14 mouse cellular contexts compared by ENCODE assay signal in genomic region chr8:95808631-95809030, GRCm38 (mm10). TPM values are rescaled to one million over a fixed set of nuclear protein-coding genes. Genes with fewer than 3 reads are reported as not detected.
DNase-seq lines count a peak whose midpoint lies in the region; ATAC-seq and TF ChIP-seq lines count a peak whose summit lies in the region.
"Had no signal": no experiment of that assay in that cellular context is flagged by ENCODE, and none has a peak within 500 bp of the region (broad histone marks: within the 10 kb centered on the region; RNA-seq: fewer than 3 reads in every experiment).

No protein-coding gene starts in this region.

- TF ChIP-seq CTCF in testis, adult 2 months (IDR thresholded peaks at IDR 0.05; ENCODE audit: control insufficient read depth, insufficient read depth, insufficient replicate concordance, low read depth, low read length): no peak

- no peak for ATAC-seq in erythroblast, adult 5-6 weeks (replicated peaks; ENCODE audit: low FRiP score, poor library complexity, severe bottlenecking)

- no peaks in the 10 kb centered on the region for H3K9me3 ChIP-seq in erythroblast, embryonic 14.5 days (ENCODE audit: control insufficient read depth, low read length)
- H3K9me3 ChIP-seq: embryonic facial prominence, embryonic 10.5 days; hindbrain, embryonic 10.5 days; limb, embryonic 12.5 days; megakaryocyte, embryonic 14.5 days; midbrain, embryonic 15.5 days; neural tube, embryonic 13.5 days had no signal

- H3K27me3 ChIP-seq in erythroblast, embryonic 14.5 days (ENCODE audit: control insufficient read depth): no peaks in the 10 kb centered on the region
- H3K27me3 ChIP-seq in testis, adult 2 months (ENCODE audit: control insufficient read depth, insufficient read depth, low read length): no peaks in the 10 kb centered on the region
- H3K27me3 ChIP-seq: limb, embryonic 12.5 days; megakaryocyte, embryonic 14.5 days; midbrain, embryonic 15.5 days; neural tube, embryonic 13.5 days had no signal

- no peak for TF ChIP-seq POLR2A in testis, adult 2 months (IDR thresholded peaks at IDR 0.05; ENCODE audit: control insufficient read depth, low read depth, low read length)

- H3K27ac ChIP-seq in testis, adult 2 months (ENCODE audit: control insufficient read depth, insufficient read depth, low read depth, low read length): no peak overlapping the region

- H3K4me1 ChIP-seq in erythroblast, embryonic 14.5 days (ENCODE audit: control insufficient read depth): peaks cover 33% of the 10 kb centered on the region
- peaks cover 8% of the 10 kb centered on the region; the same call in 1 of the 2 replicates for H3K4me1 ChIP-seq in testis, adult 2 months (ENCODE audit: control insufficient read depth, insufficient read depth, low read length)

- peak; percentile 14 for DNase-seq in layer of hippocampus, adult 9-11 months
- DNase-seq in layer of hippocampus, postnatal 25 days (ENCODE audit: extremely low spot score in 1 of 2, low spot score in 1 of 2): no peak
- DNase-seq in testis, postnatal 10 days (ENCODE audit: low spot score): no peak
- no peak for DNase-seq in right cerebral cortex, adult 2 months (ENCODE audit: low spot score in 2 of 2)
- no peak for DNase-seq in gastrocnemius, postnatal 25 days

- peaks cover 20% of the 10 kb centered on the region for H3K36me3 ChIP-seq in erythroblast, embryonic 14.5 days (ENCODE audit: control insufficient read depth)
- H3K36me3 ChIP-seq in testis, adult 2 months (ENCODE audit: control insufficient read depth, insufficient read depth, low read length): no peaks in the 10 kb centered on the region; the same call in 1 of the 2 replicates
- H3K36me3 ChIP-seq: midbrain, embryonic 15.5 days; neural tube, embryonic 13.5 days had no signal

- peak overlapping the region; percentile 98 for H3K4me3 ChIP-seq in erythroblast, embryonic 14.5 days (replicated peaks)
- peak overlapping the region; percentile 52 for H3K4me3 ChIP-seq in testis, adult 2 months (ENCODE audit: control insufficient read depth, low read depth, low read length)

RNA-seq across cellular contexts. Expression of gene Cnot1, which starts 1.4 kb away (rescaled TPM):
- polyA plus RNA-seq in erythroblast, embryonic 14.5 days (2012): 0.74 and 1.2 TPM in 2 replicates
- 99.7 and 102 TPM in 2 replicates for total RNA-seq in erythroblast, adult 5-6 weeks (2015; ENCODE audit: low replicate concordance)
- 68.9 and 87.2 TPM in 2 replicates for total RNA-seq in erythroblast, adult 5-6 weeks (2017; ENCODE audit: low replicate concordance)
- 100 to 1,000 TPM; 121 to 133 TPM for total RNA-seq in layer of hippocampus, postnatal 25 days (2021)
- polyA plus RNA-seq in testis, adult 2 months (2012; rRNA removed): 205 and 236 TPM in 2 replicates
- 10 to 100 TPM; 61.6 to 63.3 TPM for total RNA-seq in gastrocnemius, postnatal 25 days (2021)

RNA-seq across cellular contexts. Expression of gene Sap18b, which starts 16.5 kb away (rescaled TPM):
- polyA plus RNA-seq in erythroblast, embryonic 14.5 days (2012): 11.8 and 12.3 TPM in 2 replicates
- total RNA-seq in erythroblast, adult 5-6 weeks (2015; ENCODE audit: low replicate concordance): 33.6 and 37.1 TPM in 2 replicates
- 40.6 and 56.8 TPM in 2 replicates for total RNA-seq in erythroblast, adult 5-6 weeks (2017; ENCODE audit: low replicate concordance)
- 100 to 1,000 TPM; 121 to 139 TPM for total RNA-seq in layer of hippocampus, postnatal 25 days (2021)
- 47.0 and 58.8 TPM in 2 replicates for polyA plus RNA-seq in testis, adult 2 months (2012; rRNA removed)
- 10 to 100 TPM; 85.4 to 87.5 TPM for total RNA-seq in gastrocnemius, postnatal 25 days (2021)

RNA-seq across cellular contexts. Expression of gene Slc38a7, which starts 44.7 kb away (rescaled TPM):
- 0.12 and 0.21 TPM in 2 replicates for polyA plus RNA-seq in erythroblast, embryonic 14.5 days (2012)
- total RNA-seq in erythroblast, adult 5-6 weeks (2015; ENCODE audit: low replicate concordance): 0.38 and 1.3 TPM in 2 replicates
- 0.17 and 0.84 TPM in 2 replicates for total RNA-seq in erythroblast, adult 5-6 weeks (2017; ENCODE audit: low replicate concordance)
- total RNA-seq in layer of hippocampus, postnatal 25 days (2021): 10 to 100 TPM; 29.1 to 31.1 TPM
- polyA plus RNA-seq in testis, adult 2 months (2012; rRNA removed): 2.9 and 3.4 TPM in 2 replicates
- total RNA-seq in gastrocnemius, postnatal 25 days (2021): 1 to 10 TPM; 4.5 to 5.5 TPM

Comparison
In these comparisons a context has a peak if more than half of its experiments do, and no peak if none do; other contexts are left out.
1. RNA of gene Slc38a7, which starts 44.7 kb away (total RNA-seq): 29.1 to 31.1 TPM in layer of hippocampus, postnatal 25 days; 4.5 to 5.5 TPM in gastrocnemius, postnatal 25 days and 0.17 to 1.3 TPM in erythroblast, adult 5-6 weeks; every median in the first group is over 4 times any median in the second.